Mouse (Mus musculus) cerebellum, adult 8-10 months (tissue): ENCODE data around the gene Atp6v0d1.

Experiments
- DNase-seq: peaks from one replicate; pipeline ENCODE4 v3.0.0; 2022

The Atp6v0d1 gene

DNA sequence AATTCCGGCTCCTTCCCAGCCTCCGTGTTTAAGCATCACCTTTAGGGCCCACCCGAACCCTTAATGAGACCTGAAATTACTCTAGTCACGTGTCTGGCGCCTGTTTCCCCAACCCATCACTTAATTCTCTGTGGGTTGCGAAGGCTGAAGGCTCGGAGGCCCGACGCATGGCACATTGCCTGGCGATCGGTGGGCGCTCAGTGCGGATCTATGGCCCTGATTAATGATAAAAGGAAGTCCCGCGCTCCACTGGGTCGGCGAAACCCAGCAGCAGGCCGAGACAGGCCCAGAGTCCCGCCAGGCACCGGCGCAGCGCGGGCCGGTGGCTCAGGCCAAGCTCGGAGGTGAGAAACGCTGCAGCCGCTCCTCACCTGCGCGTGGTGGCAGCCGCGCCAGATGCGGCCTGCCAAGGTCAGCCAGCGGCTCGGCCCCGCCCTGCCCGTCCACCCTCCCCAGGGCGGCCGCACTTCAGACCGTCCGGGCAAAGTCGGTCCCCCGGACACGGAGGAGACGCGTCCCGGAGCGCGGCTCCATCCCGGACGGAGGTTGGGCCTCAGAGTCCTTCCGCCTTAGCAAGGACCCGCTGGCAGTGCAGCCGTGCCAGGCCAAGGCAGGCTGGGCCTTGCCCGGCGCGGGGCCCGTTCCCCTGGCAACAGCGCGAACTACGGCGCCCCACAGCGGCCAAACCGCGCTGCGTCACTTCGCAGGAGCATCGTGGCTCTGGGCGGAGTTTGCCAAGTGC lies 69.2 kb downstream of the Atp6v0d1 start, which contains the start of gene Zdhhc1:
TSS of gene Zdhhc1 (minus strand) at position 464 of the 742 bp plus-strand sequence.
- DNase-seq: peak; percentile 90

DNA sequence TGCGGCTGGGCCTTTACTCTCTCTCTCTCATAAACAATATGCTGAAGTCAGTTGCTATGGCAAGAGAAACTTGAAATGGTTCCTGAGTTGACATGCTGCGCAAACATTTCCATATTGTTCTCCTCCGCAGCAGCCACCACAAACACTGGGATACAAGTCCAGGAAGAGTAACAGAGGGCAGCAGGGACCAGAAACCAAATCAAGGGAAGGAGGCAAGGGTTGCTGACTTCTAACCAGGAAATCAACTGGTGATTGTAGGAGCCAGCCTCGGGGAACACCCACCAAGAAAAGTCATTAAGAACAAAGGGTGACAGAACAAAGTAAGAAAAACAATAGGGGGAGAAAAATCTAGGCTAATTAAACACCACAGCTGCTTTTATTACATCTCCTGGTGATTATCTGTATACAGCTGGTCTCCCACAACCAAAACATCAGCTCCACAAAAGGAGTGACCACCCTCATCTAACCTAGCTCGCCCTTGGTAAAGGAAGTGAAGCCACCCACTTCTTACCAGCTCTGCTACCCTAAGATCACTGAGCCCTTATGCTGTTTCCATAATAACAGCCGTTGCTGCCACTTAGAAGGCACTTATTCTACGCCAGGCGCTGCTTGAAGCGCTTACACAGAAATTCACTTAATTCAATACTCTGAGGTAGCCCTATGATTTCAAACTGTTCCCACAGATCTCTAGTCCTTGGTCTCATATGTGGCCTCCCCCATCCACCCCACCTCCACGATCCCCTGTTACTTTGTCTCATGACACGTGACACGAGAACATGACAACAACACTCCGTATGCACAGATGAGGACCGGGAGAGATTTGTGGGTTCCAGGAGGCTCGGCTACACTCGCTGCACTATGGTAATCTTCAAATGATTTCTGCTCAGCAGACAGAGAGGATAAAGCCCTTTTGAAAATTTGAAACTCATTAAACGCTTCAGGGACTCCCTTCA lies 70.2 kb downstream of the Atp6v0d1 start:
- no peak for DNase-seq

GRCm38 (mm10) chr8:105494566-105494965 lies 71.3 kb downstream of the Atp6v0d1 start:
- DNase-seq: no peak

- no peak for DNase-seq
Measured at GRCm38 (mm10) chr8:105493495-105493894, 72.4 kb downstream of the Atp6v0d1 start.

DNA sequence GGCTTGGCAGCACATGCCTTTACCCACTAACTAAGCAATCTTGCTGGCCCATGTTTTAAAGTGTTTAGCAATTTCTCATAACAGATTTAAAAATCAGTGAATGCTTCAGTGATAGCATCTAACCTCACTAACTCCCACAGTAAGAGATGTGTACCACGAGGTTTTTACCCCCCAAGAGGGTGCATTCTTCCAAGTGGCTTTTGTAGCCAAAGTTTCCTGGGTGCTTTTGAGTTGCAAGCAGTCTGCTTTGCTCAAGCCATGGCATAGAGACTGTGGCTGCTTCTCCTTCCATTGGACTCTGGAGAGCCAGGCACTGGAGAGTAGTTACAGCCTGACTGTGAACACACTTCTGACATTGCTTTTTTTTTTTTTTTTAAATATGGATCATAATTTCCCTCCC lies 76.6 kb downstream of the Atp6v0d1 start:
- DNase-seq: no peak

- no peak for DNase-seq
Measured at GRCm38 (mm10) chr8:105488082-105488481, 77.8 kb downstream of the Atp6v0d1 start.

- DNase-seq: no peak
Measured at GRCm38 (mm10) chr8:105484392-105484791, 81.5 kb downstream of the Atp6v0d1 start.

GRCm38 (mm10) chr8:105484030-105484368 lies 81.8 kb downstream of the Atp6v0d1 start:
- DNase-seq: no peak

GRCm38 (mm10) chr8:105483212-105484029 lies 82.4 kb downstream of the Atp6v0d1 start:
- DNase-seq: no peak

DNA sequence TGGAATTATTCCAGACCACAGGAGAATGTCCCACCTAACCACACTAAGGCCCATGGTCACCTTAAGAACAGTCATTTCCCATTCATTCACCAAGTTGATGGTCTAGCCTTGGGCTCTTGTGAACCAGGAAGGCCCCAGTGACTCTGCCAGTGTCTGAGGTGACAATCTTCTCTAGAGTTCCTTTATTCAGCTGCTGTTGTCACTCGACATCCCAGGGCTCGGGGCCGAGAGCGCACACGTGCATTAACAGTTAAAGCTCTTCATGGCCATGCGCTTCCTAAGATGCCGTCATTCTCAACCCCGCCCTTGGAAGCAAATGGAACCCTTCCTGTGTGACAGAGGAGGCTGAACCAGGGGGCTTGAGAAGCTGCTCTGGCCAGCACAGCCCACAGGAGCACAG lies 83.7 kb downstream of the Atp6v0d1 start:
- DNase-seq: no peak

DNA sequence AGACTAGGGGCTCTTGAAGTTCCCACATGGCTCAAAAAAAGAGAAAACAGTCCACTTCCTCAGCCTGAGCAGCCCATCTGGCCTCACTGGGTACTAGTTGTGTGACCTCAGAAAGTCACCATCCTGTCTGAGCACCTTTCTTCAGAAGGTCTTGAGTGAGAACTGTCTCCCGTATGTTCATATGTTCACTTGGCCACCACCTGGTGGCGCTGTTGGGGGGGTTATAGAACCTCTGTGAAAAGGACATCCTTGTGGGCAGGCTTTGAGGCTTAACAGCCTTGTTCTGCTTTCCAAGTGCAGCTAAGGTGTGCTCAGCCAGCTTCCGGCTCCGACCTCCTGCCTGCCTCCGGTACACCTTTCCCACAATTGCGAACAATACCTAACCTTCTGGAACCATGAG lies 84.4 kb downstream of the Atp6v0d1 start:
- DNase-seq: no peak

GRCm38 (mm10) chr8:105481013-105481412 lies 84.8 kb downstream of the Atp6v0d1 start:
- no peak for DNase-seq

- no peak for DNase-seq
Measured at GRCm38 (mm10) chr8:105477792-105478191, 88.1 kb downstream of the Atp6v0d1 start.

GRCm38 (mm10) chr8:105476628-105477413 lies 89.0 kb downstream of the Atp6v0d1 start:
- DNase-seq: peak; percentile 76

- DNase-seq: no peak
Measured at GRCm38 (mm10) chr8:105476161-105476560, 89.7 kb downstream of the Atp6v0d1 start.

DNA sequence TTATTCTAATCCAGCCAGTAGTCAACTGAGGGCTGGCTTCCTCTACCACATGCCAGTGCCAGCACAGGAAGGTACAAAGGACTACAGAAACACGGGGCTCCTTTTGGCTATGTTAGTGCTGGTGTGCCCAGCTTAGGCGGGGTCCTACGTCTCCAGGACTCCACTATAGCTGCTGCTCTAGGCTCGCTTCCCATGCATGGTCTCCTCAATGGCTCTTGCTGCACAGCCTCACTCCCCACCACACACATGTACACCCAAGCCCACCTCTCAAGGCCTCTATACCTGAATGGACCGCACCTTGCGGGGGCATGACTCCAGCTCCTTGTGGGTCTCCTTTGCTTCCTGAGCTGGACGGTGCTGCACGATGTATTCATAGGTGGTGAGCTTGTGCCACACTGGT lies 90.1 kb downstream of the Atp6v0d1 start:
- DNase-seq: no peak

DNA sequence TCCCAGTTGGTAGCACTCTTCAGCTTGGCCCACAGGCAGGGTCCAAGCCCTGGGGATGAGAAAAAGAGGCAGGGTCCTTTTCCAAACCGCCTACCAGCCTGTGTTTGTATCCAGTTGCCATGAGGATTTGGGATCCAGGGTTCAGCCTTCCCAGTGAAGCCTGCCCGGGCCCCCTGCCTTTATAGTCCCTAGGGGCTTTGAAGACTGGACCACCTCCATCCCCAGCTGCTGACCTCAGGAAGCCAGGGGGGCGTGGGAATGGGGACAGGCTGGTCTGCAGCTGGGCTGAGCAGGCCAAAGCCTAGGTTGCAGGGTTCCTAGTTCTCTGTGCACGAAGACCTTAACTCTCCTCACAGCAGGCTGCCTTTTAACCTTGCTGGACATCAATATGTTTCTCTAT lies 90.6 kb downstream of the Atp6v0d1 start:
- DNase-seq: no peak

GRCm38 (mm10) chr8:105474680-105475079 lies 91.2 kb downstream of the Atp6v0d1 start:
- DNase-seq: no peak
